Mouse (Mus musculus) olfactory bulb, adult 2 months (tissue): Measurements from ENCODE around the gene Tent4b. TPM values are rescaled to one million over a fixed set of nuclear protein-coding genes. Genes with fewer than 3 reads are reported as not detected.

Source experiments
- H3K27ac ChIP-seq: fragments of 200-500 bp; 2 replicates; pipeline ENCODE4 v1.5.1; 2012; ENCODE audit warnings: low read depth, low read length; ENCODE audit not compliant: insufficient read depth
- H3K4me1 ChIP-seq: fragments of 200-500 bp; 2 replicates; pipeline ENCODE4 v1.6.1; 2012; ENCODE audit warnings: low read length; ENCODE audit not compliant: control insufficient read depth, insufficient read depth
- H3K4me3 ChIP-seq: fragments of 200-500 bp; 2 replicates; pipeline ENCODE4 v1.5.1; 2012; ENCODE audit warnings: mild to moderate bottlenecking, low read depth, low read length, moderate library complexity; ENCODE audit not compliant: insufficient read depth
- CTCF ChIP-seq: fragments of 200-500 bp; IDR thresholded peaks from 2 replicates; pipeline ENCODE4 v1.5.1; 2012; ENCODE audit warnings: low read depth, mild to moderate bottlenecking, low read length, moderate library complexity; ENCODE audit not compliant: insufficient read depth
- POLR2A ChIP-seq: fragments of 200-500 bp; IDR thresholded peaks from 2 replicates; pipeline ENCODE4 v1.6.1; 2012; ENCODE audit warnings: mild to moderate bottlenecking, low read depth, low read length, moderate library complexity; ENCODE audit not compliant: insufficient read depth
- WGBS: fragments of 180-500 bp; shearing (Covaris S2); methylation state at CpG from one replicate; pipeline ENCODE4 v1.1.7; 2018; 5-methylcytosine and 5-hydroxymethylcytosine counted together
- polyA plus RNA-seq: library from polyadenylated mRNA; stranded (reverse); fragments of >200 nt; gene quantifications from 2 replicates; pipeline ENCODE4 v1.2.4, GENCODE M21; 2012; ENCODE audit warnings: low replicate concordance; ENCODE audit not compliant: missing spikeins, insufficient read depth, insufficient read length

The Tent4b gene
- polyA plus RNA-seq, 1 experiment, result not detected

DNA sequence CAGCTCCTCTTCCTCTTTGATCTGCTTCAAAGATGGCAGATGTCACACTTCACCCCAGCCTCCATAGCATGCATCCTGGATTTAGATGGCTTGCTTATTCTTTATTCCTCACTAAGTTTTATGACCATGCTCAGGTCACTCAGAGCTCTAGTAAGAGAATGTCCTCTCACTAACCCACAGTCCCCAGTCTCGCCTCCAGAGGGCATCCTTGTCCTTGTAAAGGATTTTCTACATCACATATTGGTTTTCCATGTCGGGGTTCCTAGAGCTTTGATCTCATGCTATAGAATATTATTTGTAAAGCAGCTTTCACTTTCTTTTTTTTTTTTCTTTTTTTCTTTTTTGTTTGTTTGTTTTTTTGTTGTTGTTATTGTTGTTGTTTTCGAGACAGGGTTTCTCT lies 53.8 kb downstream of the Tent4b start:
- TF ChIP-seq CTCF (no peak), POLR2A (no peak)
- no peak overlapping the region for H3K4me3 ChIP-seq
- H3K27ac ChIP-seq, result no peak overlapping the region
- WGBS, result 78% methylated on average over 3 of the region's 3 CpGs
- peaks cover 8% of the 10 kb centered on the region; the same call in 1 of the 2 replicates for H3K4me1 ChIP-seq

- H3K27ac ChIP-seq, result no peak overlapping the region
- H3K4me1 ChIP-seq, result 0 out of 2 replicates have a peak, but pooled peaks cover 5% of the 10 kb centered on the region
- H3K4me3 ChIP-seq, result no peak overlapping the region
- TF ChIP-seq CTCF (no peak), POLR2A (no peak)
- WGBS, result 66% methylated on average over 7 of the region's 7 CpGs
These were observed 55.9 kb downstream of the Tent4b start for GRCm38 (mm10) chr8:88254957-88255356.

DNA sequence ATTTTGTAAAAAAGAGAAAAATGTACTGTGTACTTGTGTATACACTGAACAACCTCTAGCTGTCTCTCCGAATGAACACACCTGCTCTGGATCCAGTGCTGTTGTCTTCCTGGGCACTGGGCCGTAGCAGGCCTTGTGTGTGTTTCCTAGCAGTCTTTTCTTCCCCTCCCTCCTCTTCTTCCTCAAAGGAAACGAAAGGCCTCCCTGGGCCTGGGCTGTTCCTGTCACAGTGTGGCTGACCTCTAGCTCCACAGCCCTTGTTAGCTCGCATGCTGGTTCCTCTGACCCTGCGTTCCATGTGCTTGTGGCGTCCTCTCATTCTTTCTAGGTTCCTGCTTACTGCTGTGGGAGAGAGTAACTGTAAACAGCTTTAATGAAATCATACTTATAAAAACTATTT lies 59.0 kb downstream of the Tent4b start:
- H3K4me3 ChIP-seq, result no peak overlapping the region
- no peak overlapping the region for H3K27ac ChIP-seq
- 0 out of 2 replicates have a peak, but pooled peaks cover 5% of the 10 kb centered on the region for H3K4me1 ChIP-seq
- WGBS, result 66% methylated on average over 6 of the region's 6 CpGs
- TF ChIP-seq CTCF (no peak), POLR2A (no peak)

DNA sequence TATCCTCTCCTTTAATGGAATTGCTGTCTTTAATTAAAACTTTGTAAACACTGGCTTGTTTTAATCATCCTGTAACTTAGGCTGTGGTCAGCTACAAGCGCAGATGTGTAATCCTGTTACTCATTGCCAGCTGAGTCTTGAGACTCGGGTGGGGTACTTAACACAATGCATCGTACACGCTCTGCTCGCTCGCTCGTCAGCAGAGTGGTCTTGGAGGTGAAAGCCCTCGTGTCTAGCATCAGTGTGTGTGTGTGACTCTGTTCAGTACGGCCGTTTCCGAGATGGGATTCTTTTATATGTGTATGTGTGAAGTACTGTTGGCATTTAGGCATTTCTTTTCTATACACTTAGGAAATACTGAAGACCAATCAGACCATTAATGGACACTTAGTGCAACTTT lies 59.5 kb downstream of the Tent4b start:
- Histone ChIP-seq H3K27ac (no peak overlapping the region), H3K4me3 (no peak overlapping the region), H3K4me1 (0 out of 2 replicates have a peak, but pooled peaks cover 5% of the 10 kb centered on the region)
- TF ChIP-seq CTCF, result no peak
- TF ChIP-seq POLR2A, result no peak
- 73% methylated on average over 11 of the region's 11 CpGs for WGBS

DNA sequence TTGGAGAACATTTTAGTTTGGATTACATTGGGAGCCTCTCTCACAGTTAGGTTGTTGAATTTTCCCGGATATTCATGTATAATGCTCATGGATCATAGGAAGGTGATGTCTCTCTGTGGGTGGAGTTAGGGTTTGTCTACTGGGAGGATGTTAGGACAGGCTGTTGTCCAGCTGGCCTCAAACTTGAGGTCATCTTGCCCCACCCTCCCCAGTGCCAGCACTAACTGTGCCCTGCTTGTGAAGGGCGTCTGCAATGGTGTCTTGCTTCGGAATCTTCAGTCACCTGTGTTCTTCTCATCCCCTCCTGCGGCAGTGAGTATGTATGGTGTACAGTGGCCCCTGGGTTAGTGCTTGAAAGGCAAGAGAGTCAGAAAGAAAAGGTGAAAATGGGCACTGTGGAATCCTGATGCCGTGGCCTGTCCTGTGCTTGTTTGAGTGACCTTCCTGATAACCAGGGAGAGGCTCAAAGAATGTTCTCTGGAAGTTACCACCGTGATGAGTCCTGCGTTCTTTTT lies 61.5 kb downstream of the Tent4b start:
- WGBS, result 89% methylated on average over 7 of the region's 7 CpGs
- no peak overlapping the region for H3K27ac ChIP-seq
- no peak for TF ChIP-seq POLR2A
- no peak for TF ChIP-seq CTCF
- 0 out of 2 replicates have a peak, but pooled peaks cover 6% of the 10 kb centered on the region for H3K4me1 ChIP-seq
- no peak overlapping the region for H3K4me3 ChIP-seq

GRCm38 (mm10) chr8:88262831-88263635 lies 64.0 kb downstream of the Tent4b start:
- no peak overlapping the region for H3K4me3 ChIP-seq
- TF ChIP-seq POLR2A (no peak), CTCF (no peak)
- 50% methylated on average over 14 of the region's 14 CpGs for WGBS
- H3K27ac ChIP-seq, result no peak overlapping the region
- H3K4me1 ChIP-seq, result 0 out of 2 replicates have a peak, but pooled peaks cover 2% of the 10 kb centered on the region

DNA sequence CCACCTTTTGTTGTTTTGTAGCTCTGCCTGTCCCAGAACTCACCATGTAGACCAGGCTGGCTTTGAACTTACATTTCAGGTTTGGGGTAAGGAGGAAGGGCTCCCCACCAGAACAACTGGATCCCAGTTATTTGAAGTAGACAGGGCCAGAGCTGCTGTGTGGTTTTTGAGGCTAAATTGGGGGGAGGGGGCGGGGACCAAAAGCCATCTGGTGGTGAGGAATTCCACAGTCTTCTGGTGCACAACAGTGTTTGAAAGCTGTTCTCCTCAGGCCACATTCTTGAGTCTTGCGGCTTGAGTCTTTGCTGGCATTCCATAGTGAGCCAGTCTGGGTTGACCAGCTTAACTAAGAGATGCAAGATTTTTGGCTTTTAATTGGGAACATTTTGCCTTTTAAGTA lies 66.5 kb downstream of the Tent4b start:
- no peak overlapping the region for H3K27ac ChIP-seq
- TF ChIP-seq CTCF (no peak), POLR2A (no peak)
- 0 out of 2 replicates have a peak, but pooled peaks cover 2% of the 10 kb centered on the region for H3K4me1 ChIP-seq
- no peak overlapping the region for H3K4me3 ChIP-seq
- WGBS, result 29% methylated on average over 2 of the region's 2 CpGs

GRCm38 (mm10) chr8:88266170-88266800 lies 67.3 kb downstream of the Tent4b start:
- WGBS, result 54% methylated on average over 10 of the region's 10 CpGs
- TF ChIP-seq POLR2A (no peak), CTCF (peak; percentile 51)
- Histone ChIP-seq H3K27ac (no peak overlapping the region), H3K4me1 (0 out of 2 replicates have a peak, but pooled peaks cover 2% of the 10 kb centered on the region), H3K4me3 (no peak overlapping the region)

DNA sequence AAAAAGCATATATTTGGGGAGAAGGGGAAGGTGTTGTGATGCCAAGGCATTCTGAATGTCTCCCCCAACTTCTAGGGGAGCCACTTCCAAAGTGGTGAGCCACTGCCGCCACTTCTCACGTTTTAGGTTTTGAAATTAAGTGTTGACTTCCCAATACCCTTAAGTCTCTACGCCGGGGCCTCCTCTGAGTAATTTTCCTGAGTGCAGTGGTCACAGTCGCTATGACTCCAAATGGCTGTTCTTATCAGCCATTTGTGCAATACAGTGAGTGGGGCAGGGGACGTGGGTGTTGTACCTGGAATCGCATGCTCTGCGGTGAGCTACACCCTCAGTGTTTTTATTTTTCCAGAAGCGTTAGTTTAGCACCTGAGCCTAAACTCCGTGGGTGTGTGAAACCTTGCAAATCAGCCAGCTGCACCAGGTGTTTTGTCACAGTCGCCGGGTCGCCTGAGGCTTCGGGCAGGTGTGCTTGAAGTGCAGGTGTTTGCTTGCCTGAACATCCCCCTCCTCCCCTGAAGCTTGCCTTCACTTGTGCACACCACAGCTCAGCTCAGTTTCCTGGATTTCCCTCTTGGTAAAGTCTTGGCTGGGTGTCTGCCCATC lies 67.9 kb downstream of the Tent4b start:
- 88% methylated on average over 14 of the region's 14 CpGs for WGBS
- Histone ChIP-seq H3K4me1 (0 out of 2 replicates have a peak, but pooled peaks cover 2% of the 10 kb centered on the region), H3K4me3 (no peak overlapping the region), H3K27ac (no peak overlapping the region)
- TF ChIP-seq CTCF (no peak), POLR2A (no peak)
